Mouse (Mus musculus) lung, embryonic 16.5 days (tissue): ENCODE measurements around the gene Pla2g5. TPM values are rescaled to one million over a fixed set of nuclear protein-coding genes. Genes with fewer than 3 reads are reported as not detected.
A peak's percentile ranks its signal among the peaks of the same experiment; 100 is the strongest.
"Not testable (repeated sequence)": the region's sequence is repeated elsewhere in the genome, so short reads cannot be mapped to it uniquely, and the experiment has no call there.

Source experiments
- ATAC-seq: fragments of 200-750 bp; cut with Nextera tagmentation; 2 replicates; pipeline ENCODE4 v1.8.0; 2017; ENCODE audit warnings: low read depth, mild to moderate bottlenecking, moderate library complexity
- H3K27ac ChIP-seq: fragments of 300-500 bp; sonication (generic); 2 replicates; pipeline ENCODE4 v1.5.1; 2014; ENCODE audit warnings: mild to moderate bottlenecking, control low read depth, low read length
- H3K27me3 ChIP-seq: fragments of 300-500 bp; sonication (generic); 2 replicates; pipeline ENCODE4 v1.6.1; 2014; ENCODE audit warnings: low read depth, low read length, mixed read lengths; ENCODE audit not compliant: control insufficient read depth, insufficient read depth
- H3K36me3 ChIP-seq: fragments of 300-500 bp; sonication (generic); 2 replicates; pipeline ENCODE4 v1.6.1; 2014; ENCODE audit warnings: low read length; ENCODE audit not compliant: control insufficient read depth, insufficient read depth
- H3K4me1 ChIP-seq: fragments of 300-500 bp; sonication (generic); replicated peaks from 2 replicates; pipeline ENCODE4 v1.6.1; 2014; ENCODE audit warnings: low read length, mixed read lengths; ENCODE audit not compliant: control insufficient read depth, insufficient read depth
- H3K4me2 ChIP-seq: fragments of 300-500 bp; sonication (generic); 2 replicates; pipeline ENCODE4 v1.6.1; 2014; ENCODE audit warnings: low read depth, low read length, control low read depth
- H3K4me3 ChIP-seq: fragments of 300-500 bp; sonication (generic); 2 replicates; pipeline ENCODE4 v1.5.1; 2014; ENCODE audit warnings: mild to moderate bottlenecking, low read length, control low read depth
- H3K9ac ChIP-seq: fragments of 300-500 bp; sonication (generic); 2 replicates; pipeline ENCODE4 v1.6.1; 2014; ENCODE audit warnings: low read length, control low read depth
- H3K9me3 ChIP-seq: fragments of 300-500 bp; sonication (generic); 2 replicates; pipeline ENCODE4 v1.6.1; 2016; ENCODE audit warnings: low read length; ENCODE audit not compliant: control insufficient read depth
- WGBS: fragments of 180-500 bp; shearing (Covaris S2); extraction: QIAGEN DNeasy Blood & Tissue Kit; methylation state at CpG from one replicate; pipeline ENCODE4 v1.1.7; 2014; 5-methylcytosine and 5-hydroxymethylcytosine counted together
- polyA plus RNA-seq: library from polyadenylated mRNA; unstranded; fragments of >200 nt; fragmentation: Nextera tagmentation; extraction: Ambion mirVana; gene quantifications from 2 replicates; pipeline ENCODE4 v1.2.1, GENCODE M21; 2015

Pla2g5 gene
- polyA plus RNA-seq, result 0.58 and 0.60 TPM in 2 replicates

DNA sequence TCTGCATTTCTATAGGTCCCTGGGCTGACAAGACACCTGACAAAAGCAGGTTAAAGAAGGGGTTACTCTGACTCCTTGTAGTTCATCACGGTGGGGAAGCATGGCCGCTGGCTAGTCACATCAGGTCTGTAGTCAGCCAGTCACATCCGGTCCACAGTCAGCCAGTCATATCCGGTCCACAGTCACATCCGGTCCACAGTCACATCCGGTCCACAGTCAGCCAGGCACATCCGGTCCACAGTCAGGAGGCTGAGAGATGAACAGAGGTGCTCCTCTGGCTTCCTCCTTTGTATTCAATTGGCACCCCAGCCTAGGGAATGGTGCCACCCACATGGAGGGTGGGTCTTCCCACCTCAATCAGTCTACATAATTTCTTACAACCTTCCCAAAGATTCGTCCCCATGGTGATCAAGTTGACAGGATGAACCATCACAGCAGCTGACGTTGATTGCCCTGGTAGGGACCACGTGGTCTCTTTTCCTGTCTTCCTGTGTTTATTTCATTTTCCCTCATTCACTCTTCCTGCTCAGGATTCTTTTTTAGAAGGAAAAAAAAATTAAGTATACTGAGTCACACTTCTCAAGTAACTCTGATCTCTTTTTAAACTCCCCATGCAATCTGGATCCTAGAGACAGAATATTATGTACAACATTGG, at the start of gene Pla2g5:
Gene Pla2g5 (minus strand): TSS at position 139 of the 655 bp plus-strand sequence.
- 58% methylated on average over 10 of the region's 10 CpGs for WGBS
- H3K4me3 ChIP-seq, result no peak within 1 kb of the TSS
- H3K9ac ChIP-seq, result no peak within 1 kb of the TSS
- no peak within 1 kb of the TSS for H3K27ac ChIP-seq
- no peak for ATAC-seq
- H3K27me3 ChIP-seq, result peaks cover 2% of the 10 kb centered on the region; the same call in 1 of the 2 replicates
- H3K36me3 ChIP-seq, result no peaks in the 10 kb centered on the region
- H3K4me1 ChIP-seq, result peaks cover 3% of the 10 kb centered on the region; the same call in 1 of the 2 replicates
- H3K4me2 ChIP-seq, result no peak within 1 kb of the TSS
- H3K9me3 ChIP-seq, result no peaks in the 10 kb centered on the region

DNA sequence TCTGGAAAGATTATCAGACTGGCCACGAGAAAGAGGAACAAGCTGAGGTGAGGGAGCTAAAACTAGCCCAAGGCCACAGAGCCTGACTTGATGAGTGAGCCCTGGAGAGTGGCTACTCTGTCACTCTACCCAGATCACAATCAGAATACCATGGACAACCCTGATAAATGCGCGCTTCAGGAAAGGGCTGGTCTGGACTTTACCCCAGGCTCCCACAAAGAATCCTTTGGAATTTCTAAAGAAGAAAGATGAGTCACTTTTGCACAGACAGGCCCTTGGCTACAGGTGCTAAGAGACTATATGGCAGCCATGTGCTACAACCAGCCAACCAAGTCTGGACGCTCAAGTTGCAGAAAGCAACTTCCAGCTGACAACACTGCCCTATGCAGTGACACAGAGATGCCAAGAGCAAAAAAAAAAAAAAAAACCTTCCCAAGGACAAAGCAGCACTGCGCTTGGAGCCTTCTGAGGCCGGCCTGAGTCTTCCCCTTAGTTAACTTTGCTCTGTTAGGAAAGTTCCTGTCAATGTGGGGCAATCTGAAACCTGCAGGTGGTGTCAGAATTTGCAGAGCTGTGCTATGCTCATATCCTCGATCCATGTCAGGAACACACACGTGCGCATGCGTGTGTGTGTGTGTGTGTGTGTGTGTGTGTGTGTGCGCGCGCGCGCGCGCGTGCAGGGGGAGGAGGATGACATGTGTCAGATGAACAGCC, 42.5 kb upstream of the Pla2g5 start:
- Histone ChIP-seq H3K4me3 (no peak overlapping the region), H3K4me1 (no peaks in the 10 kb centered on the region), H3K9me3 (no peaks in the 10 kb centered on the region), H3K27ac (no peak overlapping the region), H3K27me3 (no peaks in the 10 kb centered on the region), H3K4me2 (no peak overlapping the region), H3K36me3 (peaks cover 31% of the 10 kb centered on the region), H3K9ac (no peak overlapping the region)
- 93% methylated on average over 18 of the region's 18 CpGs for WGBS
- ATAC-seq, result no peak

DNA sequence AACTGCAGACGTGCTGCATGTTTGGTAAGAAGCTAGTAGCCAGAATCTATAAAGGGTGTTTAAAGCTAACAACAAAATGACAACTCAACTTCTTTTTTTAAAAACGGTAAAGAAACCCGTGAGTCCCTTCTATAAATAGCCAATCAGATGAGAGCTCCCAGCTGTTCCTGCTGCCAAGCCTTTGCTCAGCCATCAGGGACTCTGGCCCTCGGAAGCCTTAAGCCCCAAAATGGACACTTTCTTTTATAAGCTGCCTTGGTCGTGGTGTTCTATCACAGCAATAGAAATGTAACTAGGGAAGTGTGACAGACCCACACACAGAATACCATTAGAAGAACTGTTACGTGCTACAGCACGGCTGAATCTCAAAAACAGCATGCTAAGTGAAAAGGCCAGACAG, 36.1 kb upstream of the Pla2g5 start:
- Histone ChIP-seq H3K36me3 (peaks cover 25% of the 10 kb centered on the region), H3K4me3 (no peak overlapping the region), H3K4me2 (no peak overlapping the region), H3K9ac (no peak overlapping the region), H3K27me3 (no peaks in the 10 kb centered on the region), H3K4me1 (no peaks in the 10 kb centered on the region), H3K9me3 (no peaks in the 10 kb centered on the region), H3K27ac (no peak overlapping the region)
- 69% methylated on average over 7 of the region's 7 CpGs for WGBS
- ATAC-seq, result no peak

DNA sequence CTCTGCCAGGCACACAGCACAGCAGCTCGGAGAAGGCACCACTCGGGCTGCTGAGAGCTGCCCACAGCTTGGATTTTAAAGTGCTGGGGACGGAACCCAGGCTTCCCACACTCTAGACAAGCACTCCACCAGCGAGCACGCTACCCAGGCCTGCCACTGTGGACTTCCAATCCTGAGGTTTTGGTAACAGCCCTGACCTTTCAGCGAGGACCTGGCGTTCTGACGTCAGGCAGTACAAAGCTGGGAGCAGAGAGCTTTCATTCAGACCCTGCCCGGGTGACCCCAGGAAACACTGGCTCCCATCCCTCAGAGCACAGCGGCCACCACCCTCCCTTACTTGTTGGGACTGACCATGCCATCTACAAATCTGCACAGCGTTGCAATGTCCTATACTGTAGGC, 30.5 kb upstream of the Pla2g5 start:
- peaks cover 19% of the 10 kb centered on the region; the same call in 1 of the 2 replicates for H3K36me3 ChIP-seq
- H3K4me2 ChIP-seq, H3K9me3 ChIP-seq, H3K27ac ChIP-seq, H3K27me3 ChIP-seq, H3K4me3 ChIP-seq, H3K9ac ChIP-seq, ATAC-seq, H3K4me1 ChIP-seq: not testable (repeated sequence)
- 88% methylated on average over 11 of the region's 11 CpGs for WGBS

DNA sequence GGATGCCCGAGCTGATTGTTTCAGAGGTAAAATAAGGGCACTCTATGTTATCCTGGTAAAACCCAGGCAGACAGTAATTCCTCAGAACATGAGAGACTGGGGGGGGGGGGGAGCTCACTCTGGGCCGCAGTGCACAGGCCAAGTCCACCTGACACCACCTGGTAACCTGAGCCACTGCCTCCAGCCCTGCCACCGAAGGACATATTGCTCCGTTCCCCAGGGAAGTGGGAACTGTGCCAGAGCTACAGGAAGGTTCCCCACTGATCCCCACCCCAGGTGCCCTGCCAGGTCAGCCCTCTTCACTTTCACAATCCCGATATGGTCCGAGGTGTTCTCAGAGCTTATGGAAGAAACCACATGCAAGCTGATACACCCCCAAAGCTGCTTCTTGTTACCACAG, 29.4 kb upstream of the Pla2g5 start:
- H3K4me3 ChIP-seq, result no peak overlapping the region
- H3K4me1 ChIP-seq, result no peaks in the 10 kb centered on the region
- H3K9ac ChIP-seq, result no peak overlapping the region
- no peak for ATAC-seq
- H3K9me3 ChIP-seq, result no peaks in the 10 kb centered on the region
- H3K36me3 ChIP-seq, result peaks cover 16% of the 10 kb centered on the region; the same call in 1 of the 2 replicates
- H3K4me2 ChIP-seq, result no peak overlapping the region
- H3K27ac ChIP-seq, result no peak overlapping the region
- no peaks in the 10 kb centered on the region for H3K27me3 ChIP-seq
- WGBS, result 65% methylated on average over 6 of the region's 6 CpGs

DNA sequence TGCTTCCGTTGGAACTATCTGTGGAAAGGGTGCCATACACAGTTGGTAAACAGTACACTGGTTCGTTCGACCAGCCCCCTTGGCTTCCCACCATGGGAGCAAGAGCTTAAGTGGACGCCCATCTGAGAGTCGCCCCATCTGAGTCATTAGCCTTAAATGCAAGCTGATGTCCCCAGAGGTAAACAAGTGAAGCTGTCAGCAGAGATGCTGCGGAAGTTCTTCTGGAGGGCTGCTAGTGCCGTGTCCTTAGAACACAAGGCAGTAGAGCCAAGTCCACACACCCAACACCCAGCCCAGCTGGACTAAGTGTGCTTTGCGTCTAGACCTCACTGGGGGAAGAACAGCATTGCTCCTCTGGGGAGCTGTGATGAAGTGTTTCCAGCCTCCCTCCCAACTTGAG, 26.4 kb upstream of the Pla2g5 start:
- Histone ChIP-seq H3K27me3 (no peaks in the 10 kb centered on the region), H3K9ac (no peak overlapping the region), H3K36me3 (peaks cover 9% of the 10 kb centered on the region; the same call in 1 of the 2 replicates), H3K4me2 (no peak overlapping the region), H3K9me3 (no peaks in the 10 kb centered on the region), H3K27ac (no peak overlapping the region), H3K4me1 (no peaks in the 10 kb centered on the region), H3K4me3 (no peak overlapping the region)
- 35% methylated on average over 8 of the region's 8 CpGs for WGBS
- ATAC-seq, result peak; percentile 56; the same call in 1 of the 2 replicates

DNA sequence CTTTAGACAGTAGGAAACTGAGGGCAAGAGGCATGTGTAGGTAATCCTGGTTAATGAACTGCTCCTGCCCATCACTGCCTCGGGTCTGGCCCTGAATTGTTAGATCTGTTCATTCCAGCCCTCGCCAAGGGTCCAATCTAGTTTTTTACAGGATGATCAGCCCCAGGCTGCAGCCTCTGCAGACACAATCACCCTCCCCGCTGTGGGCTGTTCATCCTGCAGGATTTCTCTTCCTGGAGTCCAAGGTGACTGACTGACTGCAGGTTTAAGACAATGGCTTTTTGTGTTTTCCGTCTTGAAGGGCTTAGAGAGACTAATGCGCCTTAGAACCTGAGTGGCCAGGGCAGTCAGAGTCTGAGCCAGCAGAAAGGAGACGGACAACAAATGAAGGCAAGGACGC, 25.9 kb upstream of the Pla2g5 start:
- Histone ChIP-seq H3K27me3 (no peaks in the 10 kb centered on the region), H3K27ac (no peak overlapping the region), H3K4me2 (no peak overlapping the region), H3K9ac (no peak overlapping the region), H3K4me3 (no peak overlapping the region), H3K36me3 (peaks cover 5% of the 10 kb centered on the region; the same call in 1 of the 2 replicates), H3K4me1 (no peaks in the 10 kb centered on the region), H3K9me3 (no peaks in the 10 kb centered on the region)
- no peak for ATAC-seq
- 38% methylated on average over 7 of the region's 7 CpGs for WGBS

DNA sequence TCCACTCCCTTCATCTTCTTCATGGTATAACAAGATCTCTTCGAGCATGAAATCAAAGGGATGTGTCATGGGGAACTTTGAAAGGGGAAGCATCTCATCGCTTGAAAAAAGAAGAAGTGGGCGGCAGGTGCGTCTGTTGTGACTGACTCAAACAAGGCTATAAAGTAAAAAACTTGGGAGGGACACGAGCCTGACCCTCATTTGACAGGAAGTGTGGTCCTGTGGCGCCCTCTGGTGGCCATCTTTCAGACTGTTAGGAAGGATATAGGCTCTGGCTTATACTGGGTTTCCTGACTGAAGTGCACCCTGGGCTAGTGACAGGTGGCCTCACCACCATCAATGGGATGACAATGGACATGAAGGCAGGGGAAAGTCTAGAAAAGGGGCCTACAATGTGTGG, 21.0 kb upstream of the Pla2g5 start:
- H3K4me2 ChIP-seq, result no peak overlapping the region
- H3K27ac ChIP-seq, result no peak overlapping the region
- H3K27me3 ChIP-seq, result no peaks in the 10 kb centered on the region; the same call in 1 of the 2 replicates
- WGBS, result 14% methylated on average over 6 of the region's 6 CpGs
- ATAC-seq, result peak; percentile 42; the same call in 1 of the 2 replicates
- no peaks in the 10 kb centered on the region for H3K9me3 ChIP-seq
- no peak overlapping the region for H3K4me3 ChIP-seq
- H3K36me3 ChIP-seq, result no peaks in the 10 kb centered on the region
- H3K9ac ChIP-seq, result no peak overlapping the region
- peaks cover 5% of the 10 kb centered on the region; the same call in 1 of the 2 replicates for H3K4me1 ChIP-seq

DNA sequence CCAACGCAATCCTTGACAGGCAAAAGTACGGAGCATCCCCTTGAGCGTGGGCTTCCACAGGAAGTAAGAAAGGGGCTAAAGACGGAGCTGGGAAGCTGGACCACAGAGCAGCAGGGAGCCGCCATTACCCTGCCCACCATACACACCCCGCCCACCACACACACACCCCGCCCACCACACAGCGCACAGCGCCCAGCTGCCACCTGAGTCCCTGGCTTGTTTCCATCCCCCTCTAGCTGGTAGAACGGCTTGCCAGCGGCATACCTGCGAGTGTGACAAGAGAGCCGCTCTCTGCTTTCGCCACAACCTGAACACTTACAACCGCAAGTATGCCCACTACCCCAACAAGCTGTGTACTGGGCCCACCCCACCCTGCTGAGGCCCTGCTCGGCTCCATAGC, 18.9 kb upstream of the Pla2g5 start:
- H3K9ac ChIP-seq, result no peak overlapping the region; the same call in 1 of the 2 replicates
- peak; percentile 72 for ATAC-seq
- H3K36me3 ChIP-seq, result no peaks in the 10 kb centered on the region
- no peak overlapping the region for H3K27ac ChIP-seq
- peaks cover 5% of the 10 kb centered on the region; the same call in 1 of the 2 replicates for H3K4me1 ChIP-seq
- peak overlapping the region; percentile 42 for H3K4me2 ChIP-seq
- no peaks in the 10 kb centered on the region; the same call in 1 of the 2 replicates for H3K27me3 ChIP-seq
- whole genome bisulfite sequencing, result 10% methylated on average over 16 of the region's 16 CpGs
- no peak overlapping the region for H3K4me3 ChIP-seq
- H3K9me3 ChIP-seq, result no peaks in the 10 kb centered on the region
